Mouse (Mus musculus) spleen, postnatal 4 days (tissue): ENCODE results near the gene Dync1li1.
"Not testable (repeated sequence)": the region's sequence is repeated elsewhere in the genome, so short reads cannot be mapped to it uniquely, and the experiment has no call there.

Experiments
- DNase-seq, 2 experiments: peaks; one replicate each; pipeline ENCODE4 v3.0.0; 2022; ENCODE audit warnings: low spot score in 2 of 2

Dync1li1 gene

DNA sequence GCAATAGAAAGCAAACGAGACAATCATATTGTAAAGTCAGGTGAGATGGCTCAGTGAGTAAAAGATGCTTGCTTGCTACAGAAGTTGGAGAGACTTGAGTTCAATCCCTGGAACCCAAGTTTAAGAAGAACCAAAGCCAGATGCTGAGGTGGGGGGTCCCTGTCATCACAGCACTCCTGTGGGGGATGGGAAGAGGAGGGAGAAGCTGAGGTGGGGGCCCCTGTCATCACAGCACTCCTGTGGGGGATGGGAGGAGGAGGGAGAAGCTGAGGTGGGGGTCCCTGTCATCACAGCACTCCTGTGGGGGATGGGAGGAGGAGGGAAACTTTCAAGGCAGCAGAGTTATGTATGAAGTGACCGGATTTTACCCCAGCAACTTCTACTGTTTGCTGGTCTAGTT is 15.0 kb upstream of the Dync1li1 start:
- DNase-seq = no peak

- no peak for DNase-seq
These were observed 10.0 kb upstream of the Dync1li1 start for GRCm38 (mm10) chr9:114678576-114678975.

DNA sequence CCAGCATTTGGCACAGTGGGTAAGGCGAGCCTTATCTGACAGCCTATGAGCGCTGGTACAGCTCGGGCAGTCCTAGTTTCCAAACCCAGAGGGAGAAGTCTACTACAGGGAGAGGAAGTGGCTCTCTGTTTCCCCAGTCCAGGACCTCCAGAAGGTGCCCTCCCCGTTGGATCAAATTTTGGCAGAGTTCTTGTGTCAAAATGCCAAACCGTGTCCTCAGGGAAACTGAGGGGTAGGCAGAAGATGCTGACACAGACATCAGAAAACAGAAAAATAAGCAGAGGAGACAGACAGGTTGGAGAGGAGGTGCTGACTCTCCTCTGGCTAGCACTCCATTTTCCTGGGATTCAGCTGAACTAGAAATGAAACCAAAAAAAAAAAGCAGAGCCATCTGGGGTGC is 8.6 kb upstream of the Dync1li1 start:
- no peak for DNase-seq

DNA sequence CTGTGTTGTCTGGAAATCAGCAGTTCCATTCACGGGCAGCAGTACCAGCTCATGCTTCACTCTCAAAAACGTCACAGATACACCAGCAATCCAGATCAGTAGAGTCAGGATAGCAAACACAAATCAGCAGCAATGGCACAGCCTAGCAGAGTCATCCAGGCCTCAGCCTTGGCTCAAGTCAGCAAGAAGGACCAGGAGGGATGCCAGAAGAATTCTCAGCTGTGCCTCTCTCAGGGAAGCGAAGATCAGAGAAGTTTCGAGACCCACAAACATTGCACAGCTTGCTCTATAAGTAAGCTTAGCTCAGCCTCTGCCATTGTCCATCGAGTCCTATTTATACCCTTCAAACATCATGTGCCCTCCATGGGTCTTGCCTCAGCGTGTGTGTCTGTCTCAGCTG is 8.1 kb upstream of the Dync1li1 start:
- no peak for DNase-seq

DNA sequence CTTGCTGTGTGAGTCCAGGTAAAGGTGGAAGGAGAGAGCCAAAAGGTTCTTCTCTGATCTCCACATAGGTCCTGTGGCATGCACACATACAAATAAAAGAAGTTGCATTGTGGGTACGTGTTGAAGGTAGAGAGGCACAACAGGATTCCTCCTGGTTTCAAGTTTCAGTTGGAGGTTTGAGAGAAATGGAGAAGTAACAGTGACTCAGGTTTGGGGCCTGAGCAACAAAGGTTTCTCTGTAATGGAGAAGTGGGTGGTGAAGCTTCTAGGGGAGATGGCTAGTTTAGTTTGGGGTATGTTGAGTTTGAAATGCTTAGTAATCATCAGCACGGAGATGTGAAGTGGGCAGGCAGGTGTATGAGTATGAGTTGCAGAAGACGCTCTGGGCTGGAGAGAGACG is 6.4 kb upstream of the Dync1li1 start:
- DNase-seq = no peak

- no peak for DNase-seq
These were observed 2.3 kb upstream of the Dync1li1 start for GRCm38 (mm10) chr9:114686245-114686644.

DNA sequence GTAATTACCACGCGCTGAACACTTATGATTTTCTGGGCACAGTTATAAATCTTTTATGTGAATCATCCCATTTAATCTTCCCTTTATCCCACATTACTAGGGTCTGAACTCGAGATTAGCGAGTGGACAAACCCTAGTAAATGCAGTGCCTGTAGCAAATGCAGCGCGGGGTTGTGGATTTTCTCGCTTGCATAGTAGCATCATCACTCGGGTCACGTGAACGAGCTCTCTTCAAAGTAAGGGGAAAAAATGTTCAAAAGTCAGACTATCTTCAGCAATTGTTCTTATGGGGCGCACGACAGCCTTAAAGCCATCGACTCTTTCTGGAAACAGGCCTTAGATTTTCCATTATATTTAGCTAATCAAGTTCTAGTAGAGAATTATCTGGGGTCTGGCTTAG is 951 bp upstream of the Dync1li1 start:
- DNase-seq = no peak

DNA sequence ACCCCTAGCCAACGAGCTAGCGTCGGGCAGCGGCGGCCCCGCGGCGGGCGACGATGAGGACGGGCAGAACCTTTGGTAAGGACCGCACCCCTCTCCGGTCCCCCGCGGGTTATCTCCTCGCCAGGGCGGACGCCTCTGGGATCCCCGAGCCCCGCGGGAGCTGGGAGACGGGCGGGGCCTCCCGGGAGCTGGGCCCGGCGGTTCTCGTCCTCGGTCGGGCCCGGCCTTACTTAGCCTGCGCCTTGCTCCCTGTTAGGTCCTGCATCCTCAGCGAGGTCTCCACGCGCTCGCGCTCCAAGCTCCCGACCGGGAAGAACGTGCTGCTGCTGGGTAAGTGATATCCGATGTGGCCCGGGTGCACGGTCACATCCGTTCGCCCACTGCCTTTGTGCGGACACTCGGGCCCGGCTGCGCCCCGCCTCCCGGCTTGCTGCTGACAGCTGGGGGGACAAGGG is 390 bp downstream of the Dync1li1 start:
- peak in 1 of 2 experiments; percentile 66 for DNase-seq

DNA sequence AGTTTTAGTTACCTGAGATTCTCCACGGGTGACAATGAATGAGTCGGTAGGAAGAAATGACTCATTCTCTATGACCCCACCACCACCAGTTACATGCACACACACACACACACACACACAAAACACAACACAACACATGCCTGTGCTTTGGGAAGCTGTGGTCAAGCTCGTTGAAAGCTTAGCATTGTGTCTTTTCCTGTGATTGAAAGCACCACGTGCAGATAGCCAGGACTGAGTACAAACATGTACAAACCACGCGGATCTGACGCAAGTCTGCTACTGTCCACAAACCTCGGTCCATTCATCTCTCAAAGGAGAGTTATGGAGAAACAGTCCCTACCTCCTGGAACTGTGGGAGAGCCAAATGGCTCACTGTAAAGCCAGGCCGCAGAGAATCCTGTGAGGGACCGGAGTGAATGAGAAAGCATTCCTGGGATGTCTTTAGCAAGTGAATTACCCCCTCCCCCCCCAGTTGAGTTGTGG is 1.6 kb downstream of the Dync1li1 start:
- no peak for DNase-seq

- no peak for DNase-seq
These were observed 2.5 kb downstream of the Dync1li1 start for GRCm38 (mm10) chr9:114691112-114691511.

- not testable (repeated sequence) for DNase-seq
These were observed 7.1 kb downstream of the Dync1li1 start for GRCm38 (mm10) chr9:114695662-114696061.

DNA sequence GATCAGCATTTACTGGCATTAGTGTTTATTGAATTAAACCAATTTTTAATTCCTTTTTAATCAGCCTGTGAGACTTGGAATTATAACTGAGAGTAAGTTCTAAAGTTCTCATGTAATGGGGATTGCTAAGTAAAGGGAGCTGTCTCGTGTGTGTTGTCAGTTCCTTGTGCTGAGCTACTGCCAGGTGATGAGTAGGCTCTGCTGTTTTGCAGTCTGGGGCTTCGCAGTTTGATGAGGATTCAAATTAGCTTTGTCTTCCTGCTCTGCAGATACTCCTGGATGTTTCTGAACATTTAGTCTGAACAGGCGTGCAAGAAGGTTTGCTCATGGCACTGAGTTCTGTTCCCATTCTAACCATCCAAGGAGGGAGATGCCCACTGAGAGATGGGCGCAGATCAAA is 8.5 kb downstream of the Dync1li1 start:
- DNase-seq = no peak

DNA sequence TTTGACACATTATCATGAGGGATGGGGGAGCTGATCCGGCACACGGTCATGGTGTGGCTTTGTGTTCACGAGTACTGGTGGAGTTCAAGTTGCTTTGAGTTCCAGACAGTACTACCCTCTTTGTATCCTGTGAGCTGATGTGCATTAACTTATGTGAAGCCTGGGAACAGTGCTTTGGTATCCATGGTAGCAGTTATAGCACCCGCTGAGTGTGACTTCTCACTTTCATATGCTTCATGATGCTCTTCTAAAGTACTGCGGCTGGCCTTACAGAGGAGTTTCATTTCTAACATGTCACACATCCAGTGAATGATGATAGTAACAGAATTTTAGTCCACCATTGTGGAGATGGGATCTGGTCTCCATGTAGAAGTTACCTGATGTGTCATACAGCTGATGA is 9.3 kb downstream of the Dync1li1 start:
- no peak for DNase-seq

- DNase-seq = no peak
These were observed 10.7 kb downstream of the Dync1li1 start for GRCm38 (mm10) chr9:114699262-114699661.

DNA sequence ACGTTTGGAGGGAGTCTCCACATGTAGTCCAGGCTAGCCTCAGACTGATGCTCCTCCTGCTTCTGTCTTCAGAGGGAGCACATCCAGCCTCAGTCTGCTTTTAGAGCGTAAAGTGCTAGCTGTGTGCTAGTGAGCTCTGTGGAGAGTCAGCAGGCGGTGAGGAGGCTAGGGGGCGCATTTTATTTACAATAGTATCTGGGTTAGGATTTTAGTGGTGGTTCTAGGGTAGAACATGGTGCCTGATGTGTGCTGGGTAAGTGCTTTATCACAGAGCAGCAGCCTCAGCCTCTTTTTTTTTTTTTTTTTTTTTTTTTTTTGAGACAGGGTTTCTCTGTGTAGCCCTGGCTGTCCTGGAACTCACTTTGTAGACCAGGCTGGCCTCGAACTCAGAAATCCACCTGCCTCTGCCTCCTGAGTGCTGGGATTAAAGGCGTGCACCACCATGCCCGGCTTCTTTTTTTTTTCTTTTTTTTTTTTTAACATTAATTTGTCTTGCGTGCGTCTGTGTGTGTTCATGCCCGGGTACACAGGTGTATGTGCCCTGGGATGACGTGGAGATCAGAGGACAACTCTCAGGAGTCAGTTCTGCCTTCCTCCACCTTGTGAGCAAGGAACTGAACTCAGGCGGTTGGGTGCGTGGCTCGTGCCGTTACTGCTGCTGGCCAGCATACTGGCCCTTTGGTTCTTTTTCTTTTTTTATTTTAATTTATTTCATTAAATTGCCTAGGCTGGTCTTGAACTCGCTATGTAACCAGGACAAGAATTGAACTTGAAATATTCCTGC is 11.5 kb downstream of the Dync1li1 start:
- no peak for DNase-seq

- no peak for DNase-seq
These were observed 12.4 kb downstream of the Dync1li1 start for GRCm38 (mm10) chr9:114701031-114701430.

DNA sequence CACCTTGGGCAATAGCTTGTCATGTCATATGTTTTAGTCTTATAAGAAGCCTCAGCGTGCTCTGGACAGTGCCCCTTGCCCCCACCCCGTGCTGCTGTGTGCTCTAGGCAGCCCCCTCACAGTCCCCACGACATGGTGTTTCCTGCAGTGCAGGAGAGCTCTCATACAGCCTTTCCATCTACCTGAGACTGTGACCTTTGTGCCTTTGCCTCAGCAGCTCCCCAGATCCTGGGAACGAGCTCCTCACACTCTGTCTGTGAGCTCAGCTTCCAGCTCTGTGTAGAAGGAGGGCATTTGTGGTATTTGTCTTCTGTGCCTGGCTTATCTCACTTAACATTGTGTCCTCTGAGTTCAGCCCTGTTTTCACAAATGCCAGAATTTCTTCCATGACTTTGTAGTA is 13.3 kb downstream of the Dync1li1 start:
- DNase-seq = no peak

GRCm38 (mm10) chr9:114707805-114708204 is 19.2 kb downstream of the Dync1li1 start:
- DNase-seq = no peak

DNA sequence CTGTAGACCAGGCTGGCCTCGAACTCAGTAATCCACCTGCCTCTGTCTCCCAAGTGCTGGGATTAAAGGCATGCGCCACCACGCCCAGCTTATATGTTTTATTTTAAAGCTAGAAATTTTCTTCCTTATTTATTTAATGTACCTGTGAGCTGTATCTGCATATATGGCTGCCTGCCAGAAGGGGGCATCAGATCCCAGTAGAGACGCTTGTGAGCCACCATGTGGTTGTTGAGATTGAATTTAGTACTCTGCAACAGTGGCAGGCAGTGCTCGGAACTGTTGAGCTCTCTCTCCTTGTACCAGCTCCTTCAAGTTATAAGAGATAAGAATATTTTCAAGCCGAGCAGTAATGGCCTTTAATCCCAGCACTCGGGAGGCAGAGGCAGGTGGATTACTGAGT is 21.8 kb downstream of the Dync1li1 start:
- DNase-seq = no peak

DNA sequence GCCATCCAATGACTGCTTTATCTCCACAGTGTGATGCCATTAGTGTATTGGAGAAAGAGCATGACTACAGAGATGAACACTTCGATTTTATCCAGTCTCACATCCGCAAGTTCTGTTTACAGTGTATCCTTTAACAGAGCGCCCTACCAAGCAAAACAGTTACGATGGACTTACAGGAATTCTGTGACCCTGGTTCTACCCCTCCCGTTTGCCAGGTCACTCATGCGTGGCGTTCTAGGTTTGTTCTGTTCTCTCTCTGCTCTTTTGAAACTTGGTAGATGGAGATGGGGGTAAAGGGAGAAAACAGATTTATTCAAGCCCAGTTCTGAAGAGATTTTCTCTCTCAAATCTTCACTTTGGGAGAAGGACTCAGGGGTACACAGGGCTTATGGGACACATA is 24.9 kb downstream of the Dync1li1 start:
- no peak for DNase-seq

DNA sequence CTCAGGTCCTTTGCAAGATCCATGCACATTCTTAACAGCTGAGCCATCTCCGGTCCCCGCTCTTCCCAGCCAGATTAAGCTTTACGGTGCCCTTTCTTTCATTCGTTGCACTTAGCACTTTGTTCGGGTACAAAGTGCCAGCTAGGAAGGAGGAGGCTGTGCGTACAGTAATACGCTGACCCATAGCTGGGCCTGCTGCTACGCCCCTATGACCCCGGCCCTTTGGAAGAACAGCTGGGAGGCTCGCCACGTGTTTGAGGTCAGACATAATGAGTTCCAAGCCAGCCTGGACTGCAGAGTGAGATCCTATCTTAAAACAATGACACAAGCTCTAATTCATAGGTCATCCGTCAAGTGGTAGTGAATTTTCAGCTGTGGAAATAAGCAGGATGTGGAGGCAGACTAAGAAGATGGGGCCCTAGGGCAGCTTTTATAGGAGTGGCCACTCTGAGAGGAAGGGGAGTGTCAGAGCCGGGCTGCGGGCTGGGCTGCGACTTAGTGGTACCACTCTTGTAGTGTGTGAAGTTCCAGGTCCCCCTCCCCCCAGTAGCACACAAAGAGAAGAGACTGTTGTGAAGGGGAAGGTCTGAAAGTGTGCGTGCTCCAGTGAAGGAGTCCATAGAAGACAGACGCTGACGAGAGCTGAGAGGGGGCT is 28.2 kb downstream of the Dync1li1 start:
- no peak for DNase-seq

GRCm38 (mm10) chr9:114727315-114727714 is 38.7 kb downstream of the Dync1li1 start:
- DNase-seq = no peak

DNA sequence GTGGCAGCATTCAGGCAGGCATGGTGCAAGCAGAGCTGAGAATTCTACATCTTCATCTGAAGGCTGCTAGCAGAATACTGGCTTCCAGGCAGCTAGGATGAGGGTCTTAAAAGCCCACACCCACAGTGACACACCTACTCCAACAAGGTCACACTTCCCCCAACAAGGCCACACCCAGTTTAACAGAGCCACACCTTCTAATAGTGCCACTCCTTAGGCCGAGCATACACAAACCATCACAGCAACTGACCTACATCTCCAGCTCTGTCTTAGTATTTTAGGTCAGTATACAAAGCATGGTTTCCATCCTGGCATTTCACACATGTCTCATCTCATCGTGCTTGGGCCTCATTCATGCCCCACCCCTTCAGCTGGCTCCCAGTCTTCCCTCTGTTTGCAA is 39.8 kb downstream of the Dync1li1 start:
- not testable (repeated sequence) for DNase-seq
